In genomic region chr17:73948039-73948438, GRCm38 (mm10) we compare ENCODE assay signal across 12 mouse cellular contexts. TPM values are rescaled to one million over a fixed set of nuclear protein-coding genes. Genes with fewer than 3 reads are reported as not detected.
DNase-seq lines count a peak whose midpoint lies in the region; ATAC-seq and TF ChIP-seq lines count a peak whose summit lies in the region.
"Had no signal": no experiment of that assay in that cellular context is flagged by ENCODE, and none has a peak within 500 bp of the region (broad histone marks: within the 10 kb centered on the region; RNA-seq: fewer than 3 reads in every experiment).

No protein-coding gene starts in this region.

- H3K9ac ChIP-seq in kidney, embryonic 15.5 days = no peak overlapping the region
- no peak overlapping the region for H3K9ac ChIP-seq in hindbrain, embryonic 11.5 days (ENCODE audit: low read depth, low read length)
- H3K9ac ChIP-seq: embryonic facial prominence, embryonic 12.5 days had no signal

- peak; percentile 24 for DNase-seq in kidney, adult 11 months
- DNase-seq in 3T3-L1 (ENCODE audit: low read depth, low spot score) = peak; percentile 87
- DNase-seq in lung, adult 2 months = peak; percentile 66
- no peak for DNase-seq in B cell, adult 2 months
- no peak for DNase-seq in retina, postnatal 1 day
- DNase-seq in hindbrain, embryonic 11.5 days (ENCODE audit: low spot score) = no peak

- no peaks in the 10 kb centered on the region for H3K36me3 ChIP-seq in kidney, embryonic 15.5 days
- H3K36me3 ChIP-seq in hindbrain, embryonic 11.5 days (ENCODE audit: control insufficient read depth, insufficient read depth, low read length) = no peaks in the 10 kb centered on the region
- H3K36me3 ChIP-seq: embryonic facial prominence, embryonic 12.5 days had no signal

- H3K4me2 ChIP-seq in kidney, embryonic 15.5 days = no peak overlapping the region
- no peak overlapping the region for H3K4me2 ChIP-seq in hindbrain, embryonic 11.5 days (replicated peaks; ENCODE audit: low read depth, low read length)
- H3K4me2 ChIP-seq: embryonic facial prominence, embryonic 12.5 days had no signal

- H3K27me3 ChIP-seq in kidney, embryonic 15.5 days = no peaks in the 10 kb centered on the region
- H3K27me3 ChIP-seq in hindbrain, embryonic 11.5 days (ENCODE audit: control insufficient read depth, insufficient read depth, low read length) = no peaks in the 10 kb centered on the region
- H3K27me3 ChIP-seq: embryonic facial prominence, embryonic 12.5 days; Patski had no signal

- H3K9me3 ChIP-seq in kidney, embryonic 15.5 days (replicated peaks) = no peaks in the 10 kb centered on the region
- H3K9me3 ChIP-seq in hindbrain, embryonic 11.5 days (ENCODE audit: control insufficient read depth, low read length) = no peaks in the 10 kb centered on the region
- H3K9me3 ChIP-seq: embryonic facial prominence, embryonic 12.5 days had no signal

- TF ChIP-seq CTCF in bone marrow, adult 2 months (IDR thresholded peaks at IDR 0.05; ENCODE audit: control insufficient read depth, insufficient read depth, low read length) = no peak
- TF ChIP-seq CTCF in lung, adult 2 months (IDR thresholded peaks at IDR 0.05; ENCODE audit: insufficient read depth, low read length) = no peak

- no peak overlapping the region for H3K27ac ChIP-seq in kidney, embryonic 15.5 days
- H3K27ac ChIP-seq in bone marrow, adult 2 months (ENCODE audit: control insufficient read depth, insufficient read depth, low read depth, low read length, poor library complexity) = peak overlapping the region; percentile 80
- H3K27ac ChIP-seq in hindbrain, embryonic 11.5 days (ENCODE audit: low read depth, low read length) = no peak overlapping the region
- H3K27ac ChIP-seq: embryonic facial prominence, embryonic 12.5 days had no signal

- WGBS in kidney, embryonic 15.5 days = 65% methylated on average over 3 of the region's 3 CpGs
- 24% methylated on average over 3 of the region's 3 CpGs for WGBS in bone marrow, adult 2 months
- WGBS in lung, adult 2 months = 19% methylated on average over 3 of the region's 3 CpGs
- 96% methylated on average over 3 of the region's 3 CpGs for WGBS in hindbrain, embryonic 11.5 days

- 0 out of 2 replicates have a peak, but pooled peaks cover 14% of the 10 kb centered on the region for H3K4me1 ChIP-seq in kidney, embryonic 15.5 days
- peaks cover 6% of the 10 kb centered on the region for H3K4me1 ChIP-seq in bone marrow, adult 2 months (ENCODE audit: control insufficient read depth, insufficient read depth, low read length)
- peaks cover 26% of the 10 kb centered on the region for H3K4me1 ChIP-seq in lung, adult 2 months (ENCODE audit: control insufficient read depth, insufficient read depth, low read length)
- H3K4me1 ChIP-seq in hindbrain, embryonic 11.5 days (replicated peaks; ENCODE audit: control insufficient read depth, insufficient read depth, low read length) = no peaks in the 10 kb centered on the region
- H3K4me1 ChIP-seq: embryonic facial prominence, embryonic 12.5 days had no signal

- ATAC-seq in kidney, embryonic 15.5 days (replicated peaks; ENCODE audit: low FRiP score) = no peak
- ATAC-seq in hindbrain, embryonic 11.5 days (ENCODE audit: low FRiP score) = no peak
- ATAC-seq: inflammation-experienced regulatory T-cells, adult 6 months; midbrain, embryonic 16.5 days; Patski had no signal

- H3K4me3 ChIP-seq in kidney, embryonic 15.5 days (replicated peaks) = no peak overlapping the region
- peak overlapping the region; percentile 64 for H3K4me3 ChIP-seq in bone marrow, adult 2 months (replicated peaks; ENCODE audit: control insufficient read depth, low read depth, low read length)
- peak overlapping the region; percentile 77 for H3K4me3 ChIP-seq in lung, adult 2 months (replicated peaks; ENCODE audit: extremely low read depth, low read depth, low read length)
- H3K4me3 ChIP-seq in hindbrain, embryonic 11.5 days (ENCODE audit: low read depth, low read length) = no peak overlapping the region
- H3K4me3 ChIP-seq: embryonic facial prominence, embryonic 12.5 days had no signal

- no peak for TF ChIP-seq POLR2A in bone marrow, adult 2 months (IDR thresholded peaks at IDR 0.05; ENCODE audit: borderline replicate concordance, control insufficient read depth, low read depth, low read length)
- TF ChIP-seq POLR2A in lung, adult 2 months (IDR thresholded peaks at IDR 0.05; ENCODE audit: borderline replicate concordance, extremely low read depth, low read depth, low read length) = peak; percentile 35; the same call in 1 of the 2 replicates

RNA-seq across cellular contexts. Expression of gene Xdh, which starts 2.0 kb away (rescaled TPM):
- polyA plus RNA-seq in kidney, embryonic 15.5 days (2015; fragmentation: Nextera tagmentation; extraction: Ambion mirVana) = 1.9 and 3.4 TPM in 2 replicates
- polyA plus RNA-seq in bone marrow, adult 2 months (2011; ENCODE audit: insufficient read depth, insufficient read length, low replicate concordance, missing spikeins) = 50.6 and 114 TPM in 2 replicates
- 141 and 150 TPM in 2 replicates for polyA plus RNA-seq in lung, adult 2 months (2012; rRNA removed)
- polyA plus RNA-seq in hindbrain, embryonic 11.5 days (2014; fragmentation: Nextera tagmentation; extraction: Ambion mirVana) = 0.48 and 0.56 TPM in 2 replicates

Comparison
In these comparisons a context has a peak if more than half of its experiments do, and no peak if none do; other contexts are left out.
1. DNase-seq: peak in kidney, adult 11 months (single experiment), 3T3-L1 (single experiment) and lung, adult 2 months (single experiment); none in B cell, adult 2 months (0 of 2), retina, postnatal 1 day (single experiment) and hindbrain, embryonic 11.5 days (single experiment).
2. H3K4me3 ChIP-seq: peak in bone marrow, adult 2 months (single experiment) and lung, adult 2 months (single experiment); none in kidney, embryonic 15.5 days (single experiment) and hindbrain, embryonic 11.5 days (single experiment).
3. RNA of gene Xdh, which starts 2.0 kb away (polyA plus RNA-seq): 141 to 150 TPM in lung, adult 2 months and 50.6 to 114 TPM in bone marrow, adult 2 months; 1.9 to 3.4 TPM in kidney, embryonic 15.5 days and 0.48 to 0.56 TPM in hindbrain, embryonic 11.5 days; every median in the first group is over 10 times any median in the second.